Mouse (Mus musculus) urinary bladder, postnatal 36 days (tissue): ENCODE measurements around the gene Tssk4.

ENCODE experiments used
- DNase-seq, 2 experiments: peaks; one replicate each; pipeline ENCODE4 v3.0.0; 2022; ENCODE audit warnings: low spot score in 2 of 2, mixed read lengths in 1 of 2

Tssk4 gene

GRCm38 (mm10) chr14:55649884-55650283 lies at the start of gene Tssk4:
Tssk4 (plus strand) TSS chr14:55650184.
- no peak for DNase-seq

GRCm38 (mm10) chr14:55603271-55603632 lies 46.7 kb upstream of the Tssk4 start, which contains the start of gene Irf9:
Irf9 (plus strand) TSS chr14:55603571.
- DNase-seq: no peak

- DNase-seq: peak; percentile 86 to 92
Measured at GRCm38 (mm10) chr14:55603633-55604576, 46.1 kb upstream of the Tssk4 start.

- no peak for DNase-seq
Measured at GRCm38 (mm10) chr14:55604823-55605222, 45.2 kb upstream of the Tssk4 start.

- no peak for DNase-seq
Measured at GRCm38 (mm10) chr14:55605743-55606459, 44.1 kb upstream of the Tssk4 start.

GRCm38 (mm10) chr14:55608339-55608738 lies 41.6 kb upstream of the Tssk4 start:
- no peak for DNase-seq

GRCm38 (mm10) chr14:55613346-55613745 lies 36.6 kb upstream of the Tssk4 start:
- no peak for DNase-seq

GRCm38 (mm10) chr14:55614565-55615178 lies 35.3 kb upstream of the Tssk4 start:
- DNase-seq: no peak

GRCm38 (mm10) chr14:55615876-55616275 lies 34.1 kb upstream of the Tssk4 start:
- no peak for DNase-seq

- no peak for DNase-seq
Measured at GRCm38 (mm10) chr14:55616844-55617243, 33.1 kb upstream of the Tssk4 start.

- no peak for DNase-seq
Measured at GRCm38 (mm10) chr14:55617822-55618221, 32.2 kb upstream of the Tssk4 start, which contains the start of gene Rec8. Rec8 (plus strand) TSS chr14:55618037.

- DNase-seq: no peak
Measured at GRCm38 (mm10) chr14:55618486-55619195, 31.3 kb upstream of the Tssk4 start.

GRCm38 (mm10) chr14:55628077-55628827 lies 21.7 kb upstream of the Tssk4 start:
- no peak for DNase-seq

- peak; percentile 32 to 43 for DNase-seq
Measured at GRCm38 (mm10) chr14:55629312-55629711, 20.7 kb upstream of the Tssk4 start.

- DNase-seq: peak in 1 of 2 experiments; percentile 35
Measured at GRCm38 (mm10) chr14:55634874-55635522, 15.0 kb upstream of the Tssk4 start.

GRCm38 (mm10) chr14:55635523-55636007 lies 14.4 kb upstream of the Tssk4 start, which contains the start of gene Ipo4:
Ipo4 (minus strand) TSS chr14:55635957.
- DNase-seq: peak; percentile 79 to 89

- no peak for DNase-seq
Measured at GRCm38 (mm10) chr14:55637795-55638194, 12.2 kb upstream of the Tssk4 start, which contains the start of gene Gm49378. Gm49378 (minus strand) TSS chr14:55637895.

GRCm38 (mm10) chr14:55640816-55641215 lies 9.2 kb upstream of the Tssk4 start:
- no peak for DNase-seq

- DNase-seq: no peak
Measured at GRCm38 (mm10) chr14:55641291-55641690, 8.7 kb upstream of the Tssk4 start.

GRCm38 (mm10) chr14:55642679-55643059 lies 7.3 kb upstream of the Tssk4 start:
- DNase-seq: no peak
